ENCODE assay signal across 12 mouse cellular contexts in genomic region chr8:114390465-114391254, GRCm38 (mm10). TPM values are rescaled to one million over a fixed set of nuclear protein-coding genes. Genes with fewer than 3 reads are reported as not detected.
DNase-seq lines count a peak whose midpoint lies in the region; ATAC-seq and TF ChIP-seq lines count a peak whose summit lies in the region.
"Had no signal": no experiment of that assay in that cellular context is flagged by ENCODE, and none has a peak within 500 bp of the region (broad histone marks: within the 10 kb centered on the region; RNA-seq: fewer than 3 reads in every experiment).

No protein-coding gene starts in this region.

- WGBS in forebrain, embryonic 12.5 days: 92% methylated on average over 12 of the region's 13 CpGs

- no peak overlapping the region for H3K27ac ChIP-seq in gastrocnemius, adult 2 months
- no peak overlapping the region for H3K27ac ChIP-seq in forebrain, embryonic 12.5 days
- H3K27ac ChIP-seq: kidney, embryonic 15.5 days; neural tube, embryonic 13.5 days had no signal

- no peaks in the 10 kb centered on the region for H3K9me3 ChIP-seq in forebrain, embryonic 12.5 days
- H3K9me3 ChIP-seq: kidney, embryonic 15.5 days; neural tube, embryonic 13.5 days had no signal

- H3K4me1 ChIP-seq in forebrain, embryonic 12.5 days: no peaks in the 10 kb centered on the region
- H3K4me1 ChIP-seq: kidney, embryonic 15.5 days; neural tube, embryonic 13.5 days had no signal

- H3K9ac ChIP-seq in forebrain, embryonic 12.5 days: no peak overlapping the region
- H3K9ac ChIP-seq: kidney, embryonic 15.5 days; neural tube, embryonic 13.5 days had no signal

- no peaks in the 10 kb centered on the region for H3K27me3 ChIP-seq in forebrain, embryonic 12.5 days
- H3K27me3 ChIP-seq: kidney, embryonic 15.5 days; neural tube, embryonic 13.5 days had no signal

- no peak for DNase-seq in gastrocnemius, adult 2 months
- no peak for DNase-seq in gastrocnemius, postnatal 36 days
- peak; percentile 14 for DNase-seq in lung, postnatal 25 days (ENCODE audit: low spot score)
- DNase-seq in lung, postnatal 14 days: no peak
- peak; percentile 29 for DNase-seq in adipocyte (ENCODE audit: low spot score)
- peak; percentile 10 for DNase-seq in naive thymus-derived CD4-positive, alpha-beta T cell, adult 2 months (ENCODE audit: low read depth)
- no peak for DNase-seq in neural tube, embryonic 10.5 days (ENCODE audit: extremely low spot score, low spot score)

- no peak for ATAC-seq in forebrain, embryonic 12.5 days (ENCODE audit: low FRiP score)

- H3K36me3 ChIP-seq in forebrain, embryonic 12.5 days (replicated peaks): no peaks in the 10 kb centered on the region
- H3K36me3 ChIP-seq: kidney, embryonic 15.5 days; neural tube, embryonic 13.5 days had no signal

- peak; percentile 58 for TF ChIP-seq CTCF in gastrocnemius, adult 2 months (IDR thresholded peaks at IDR 0.05)

- no peak overlapping the region for H3K4me2 ChIP-seq in forebrain, embryonic 12.5 days
- H3K4me2 ChIP-seq: kidney, embryonic 15.5 days; neural tube, embryonic 13.5 days had no signal

- intact Hi-C loops in gastrocnemius, adult 2 months (cut with DNase I): no loop called here
- intact Hi-C loops in gastrocnemius, postnatal 36 days (cut with DNase I): no loop called here

- no peak overlapping the region for H3K4me3 ChIP-seq in gastrocnemius, adult 2 months
- no peak overlapping the region for H3K4me3 ChIP-seq in forebrain, embryonic 12.5 days (replicated peaks)
- H3K4me3 ChIP-seq: kidney, embryonic 15.5 days; neural tube, embryonic 13.5 days had no signal

RNA-seq across cellular contexts. Expression of gene Clec3a, which starts 27.2 kb away (rescaled TPM):
- total RNA-seq in gastrocnemius, adult 2 months (2021): not detected
- not detected for total RNA-seq in gastrocnemius, postnatal 36 days (2021)
- not detected in 2 replicates for polyA plus RNA-seq in forebrain, embryonic 12.5 days (2016; fragmentation: Nextera tagmentation; extraction: Ambion mirVana)
- total RNA-seq: heart, adult 8-10 months had no signal
- polyA plus RNA-seq: kidney, embryonic 15.5 days; liver, embryonic 16.5 days; neural tube, embryonic 13.5 days had no signal

RNA-seq across cellular contexts. Expression of gene Wwox, which starts 48.8 kb away (rescaled TPM):
- 1 to 10 TPM; 5.9 to 9.0 TPM for total RNA-seq in gastrocnemius, adult 2 months (2021)
- total RNA-seq in gastrocnemius, postnatal 36 days (2021): 1 to 10 TPM; 7.4 to 7.5 TPM
- 12.7 and 14.3 TPM in 2 replicates for polyA plus RNA-seq in forebrain, embryonic 12.5 days (2016; fragmentation: Nextera tagmentation; extraction: Ambion mirVana)

Comparison
In these comparisons a context has a peak if more than half of its experiments do, and no peak if none do; other contexts are left out.
1. DNase-seq: peak in lung, postnatal 25 days (single experiment), adipocyte (single experiment) and naive thymus-derived CD4-positive, alpha-beta T cell, adult 2 months (single experiment); none in gastrocnemius, adult 2 months (single experiment), gastrocnemius, postnatal 36 days (0 of 2), lung, postnatal 14 days (single experiment) and neural tube, embryonic 10.5 days (single experiment).